Mouse (Mus musculus): ENCODE data around the gene Il18bp.

DNA sequence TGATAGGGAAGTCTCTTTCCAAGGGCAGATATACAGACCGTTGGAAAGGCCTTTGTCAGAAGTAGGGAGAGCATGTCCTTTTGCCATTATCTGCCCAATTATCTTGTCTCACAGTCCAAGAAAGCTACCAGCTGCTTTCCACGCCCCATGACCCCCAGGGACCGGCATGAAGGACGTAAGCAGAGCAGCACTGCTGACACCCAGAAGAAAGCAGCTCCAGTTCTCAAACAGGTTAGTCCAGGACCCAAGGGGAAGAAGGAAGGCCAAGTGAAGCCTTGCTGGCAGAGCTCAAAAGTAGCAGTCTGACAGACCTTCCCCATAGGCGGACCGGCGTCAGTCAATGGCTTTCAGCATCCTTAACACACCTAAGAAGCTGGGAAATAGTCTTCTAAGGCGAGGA is 5.1 kb downstream of the Il18bp start:
- TF ChIP-seq RCOR1 (IDR thresholded peaks at IDR 0.05; ENCODE audit: low read depth, low read length): no peak
- no peak for TF ChIP-seq CHD2 (IDR thresholded peaks at IDR 0.05; ENCODE audit: low read length)
- no peak for TF ChIP-seq NRF1 (IDR thresholded peaks at IDR 0.05; ENCODE audit: insufficient read depth, low read depth, low read length, poor library complexity, severe bottlenecking)
- no peak for TF ChIP-seq GATA1 (IDR thresholded peaks at IDR 0.05; ENCODE audit: low read depth, low read length)
- no peak for TF ChIP-seq CTCF (IDR thresholded peaks at IDR 0.05 in 2 of 3, conservative IDR thresholded peaks at IDR 0.05 in 1 of 3; ENCODE audit: control insufficient read depth in 1 of 3, insufficient read depth in 1 of 3, low read depth in 2 of 3, low read length in 3 of 3, poor library complexity in 1 of 3, severe bottlenecking in 1 of 3)
- TF ChIP-seq EP300 (IDR thresholded peaks at IDR 0.05; ENCODE audit: low read depth in 1 of 2, low read length in 2 of 2): no peak
- TF ChIP-seq NELFE (IDR thresholded peaks at IDR 0.05; ENCODE audit: low read depth, low read length): no peak
- TF ChIP-seq SMC3 (IDR thresholded peaks at IDR 0.05; ENCODE audit: low read depth, low read length): no peak
- no peak for TF ChIP-seq USF1 (IDR thresholded peaks at IDR 0.05; ENCODE audit: low read depth, low read length)
- no peak for TF ChIP-seq TBP (IDR thresholded peaks at IDR 0.05; ENCODE audit: low read depth, low read length)
- no peak for TF ChIP-seq RAD21 (IDR thresholded peaks at IDR 0.05; ENCODE audit: low read depth, low read length)
- TF ChIP-seq TCF12 (IDR thresholded peaks at IDR 0.05; ENCODE audit: low read depth, low read length): no peak
- TF ChIP-seq TAL1 (IDR thresholded peaks at IDR 0.05; ENCODE audit: low read length): no peak
- TF ChIP-seq MXI1 (IDR thresholded peaks at IDR 0.05; ENCODE audit: low read depth, low read length): no peak
